In the genomic region with DNA sequence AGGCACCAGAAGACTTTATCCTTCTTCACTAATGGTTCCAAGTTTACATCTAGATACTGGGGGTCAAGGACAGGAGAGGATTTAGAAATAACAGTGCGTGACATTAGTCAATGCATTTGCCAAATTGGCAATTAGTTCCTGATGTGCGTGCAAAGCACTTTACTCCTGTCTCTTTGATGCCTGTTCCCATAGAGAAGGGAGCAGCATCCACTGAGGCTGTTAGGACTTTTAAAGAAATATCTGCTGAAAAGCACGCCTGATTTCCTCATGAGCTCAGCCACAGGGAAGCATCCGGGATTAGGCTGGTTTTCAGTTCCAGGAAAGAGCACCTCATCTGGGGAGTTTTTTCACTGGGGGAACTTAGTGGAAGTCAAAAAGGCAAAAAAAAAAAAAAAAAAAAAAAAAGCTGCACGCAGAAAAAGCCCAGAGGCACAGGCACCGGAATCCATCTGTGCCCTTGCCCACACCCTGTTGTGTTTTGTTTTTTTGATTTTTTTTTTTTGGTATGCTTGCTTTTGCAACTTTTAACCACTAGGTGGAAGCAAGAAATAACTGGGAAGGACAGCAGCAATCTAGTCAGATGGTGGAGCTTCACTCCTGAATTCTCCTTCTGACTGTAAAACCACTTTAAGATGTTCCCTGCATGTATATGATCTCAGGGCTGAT, we compare ENCODE assay signal across 7 mouse cellular contexts. TPM values are rescaled to one million over a fixed set of nuclear protein-coding genes. Genes with fewer than 3 reads are reported as not detected.
DNase-seq lines count a peak whose midpoint lies in the region; ATAC-seq lines count a peak whose summit lies in the region.

No protein-coding gene starts in this region.

- ATAC-seq in monocyte, adult 5-6 weeks (replicated peaks; ENCODE audit: insufficient number of reproducible peaks, low FRiP score, low TSS enrichment, poor library complexity, severe bottlenecking): peak; percentile 40; the same call in 1 of the 2 replicates
- no peak for ATAC-seq in erythroblast, adult 5-6 weeks (replicated peaks; ENCODE audit: low FRiP score, poor library complexity, severe bottlenecking)

- peak; percentile 5 for DNase-seq in right cerebral cortex, postnatal 25 days
- no peak for DNase-seq in right cerebral cortex, postnatal 36 days (ENCODE audit: low spot score in 2 of 2)
- peak; percentile 55 for DNase-seq in cerebellum, adult 11-12 months
- DNase-seq in forelimb bud, embryonic 11.5 days (ENCODE audit: low read depth, low spot score): peak; percentile 79
- DNase-seq in limb, embryonic 10.5 days (ENCODE audit: low spot score): no peak

- no peaks in the 10 kb centered on the region for H3K36me3 ChIP-seq in limb, embryonic 10.5 days

- peaks cover 67% of the 10 kb centered on the region for H3K4me1 ChIP-seq in limb, embryonic 10.5 days

- H3K9me3 ChIP-seq in limb, embryonic 10.5 days (replicated peaks): no peaks in the 10 kb centered on the region

- no peaks in the 10 kb centered on the region for H3K27me3 ChIP-seq in limb, embryonic 10.5 days (ENCODE audit: low read depth, poor library complexity, severe bottlenecking)

- peak overlapping the region; percentile 59 for H3K27ac ChIP-seq in limb, embryonic 10.5 days

- 5% methylated on average over 6 of the region's 6 CpGs for WGBS in limb, embryonic 10.5 days

- H3K4me3 ChIP-seq in limb, embryonic 10.5 days: peak overlapping the region; percentile 17; the same call in 1 of the 2 replicates

RNA-seq across cellular contexts. Expression of a gene that starts 59.8 kb away (rescaled TPM):
- 0.08 and 0.26 TPM in 2 replicates for polyA plus RNA-seq in limb, embryonic 10.5 days (2016; fragmentation: Nextera tagmentation; extraction: Ambion mirVana)
- total RNA-seq in monocyte, adult 5-6 weeks (2017): 0.21 TPM in 1 of 3 replicates, not detected in the others
- not detected in 2 replicates for total RNA-seq in erythroblast, adult 5-6 weeks (2015; ENCODE audit: low replicate concordance)
- total RNA-seq in erythroblast, adult 5-6 weeks (2017; ENCODE audit: low replicate concordance): not detected in 2 replicates

Comparison
In these comparisons a context has a peak if more than half of its experiments do, and no peak if none do; other contexts are left out.
1. DNase-seq: peak in right cerebral cortex, postnatal 25 days (single experiment), cerebellum, adult 11-12 months (single experiment) and forelimb bud, embryonic 11.5 days (single experiment); none in right cerebral cortex, postnatal 36 days (0 of 2) and limb, embryonic 10.5 days (single experiment).